Mouse (Mus musculus): ENCODE measurements around the gene Chrd. TPM values are rescaled to one million over a fixed set of nuclear protein-coding genes. Genes with fewer than 3 reads are reported as not detected.

Chrd gene
- 1 to 10 TPM; 1.7 to 2.0 TPM for total RNA-seq (2021)
- long read RNA-seq, experiment 1, partial matches to known transcripts, result 2 of 3 reads
- long read RNA-seq, experiment 1, other reads (novel, unspliced or antisense), result 1 of 3 reads
- long read RNA-seq, experiment 2, partial matches to known transcripts, result 0 of 4 reads
- long read RNA-seq, experiment 2, other reads (novel, unspliced or antisense), result 3 of 4 reads

DNA sequence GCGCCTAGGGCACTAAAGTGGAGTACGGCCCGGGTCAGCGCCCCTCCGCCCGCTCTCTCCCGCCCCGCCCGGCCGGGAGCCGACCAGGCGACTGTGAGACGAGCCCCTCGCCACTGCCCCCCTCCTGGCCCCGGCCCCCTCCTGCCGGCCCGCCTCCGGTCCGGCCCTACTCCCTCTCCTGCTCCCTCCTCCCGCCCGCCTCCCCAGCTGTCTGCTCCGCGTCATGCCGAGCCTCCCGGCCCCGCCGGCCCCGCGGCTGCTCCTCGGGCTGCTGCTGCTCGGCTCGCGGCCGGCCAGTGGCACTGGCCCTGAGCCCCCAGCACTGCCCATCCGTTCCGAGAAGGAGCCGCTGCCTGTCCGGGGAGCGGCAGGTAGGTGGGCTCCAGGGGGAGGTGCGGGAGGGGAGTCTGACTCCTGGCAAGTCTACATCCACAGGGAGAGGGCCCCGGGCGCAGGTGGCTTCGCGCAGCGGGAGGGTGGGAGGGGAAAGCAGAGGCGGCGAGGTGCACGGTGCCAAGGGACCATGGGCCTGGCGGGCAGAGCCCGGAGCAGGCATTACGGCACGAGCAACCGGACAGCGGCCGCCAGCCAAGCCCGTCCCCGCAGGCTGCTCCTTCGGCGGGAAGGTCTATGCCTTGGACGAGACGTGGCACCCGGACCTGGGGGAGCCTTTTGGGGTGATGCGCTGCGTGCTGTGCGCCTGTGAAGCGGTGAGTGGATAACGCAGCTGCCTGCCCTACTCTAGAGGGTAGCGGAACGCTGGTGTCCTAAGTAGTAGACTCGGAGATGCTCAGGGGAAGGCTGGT is at the start of gene Chrd:
Chrd (plus strand) TSS at position 203 of the 806 bp plus-strand sequence.
- DNase-seq, result peak; percentile 72 to 75

- no peak for DNase-seq
These were observed 42.2 kb upstream of the Chrd start for GRCm38 (mm10) chr16:20690774-20691173.

DNA sequence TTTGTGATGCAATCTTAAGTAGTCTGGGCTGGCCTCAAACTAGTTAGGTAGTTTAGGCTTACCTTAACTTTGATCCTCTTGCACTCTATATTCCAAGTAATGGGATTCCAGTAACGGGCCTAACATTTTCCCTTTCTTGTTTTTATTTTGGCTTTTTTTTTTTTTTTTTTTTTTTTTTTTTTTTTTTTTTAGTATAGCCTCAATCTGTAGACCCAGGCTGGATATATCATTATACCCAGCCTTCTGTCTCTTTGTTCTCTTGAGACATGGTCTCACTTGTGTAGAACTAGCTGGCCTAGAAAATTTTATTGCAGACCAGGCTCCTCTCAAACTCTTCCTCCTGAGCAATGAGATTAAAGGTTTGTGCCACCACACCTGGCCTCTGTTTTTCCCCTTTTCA is 41.3 kb upstream of the Chrd start:
- DNase-seq, result no peak

DNA sequence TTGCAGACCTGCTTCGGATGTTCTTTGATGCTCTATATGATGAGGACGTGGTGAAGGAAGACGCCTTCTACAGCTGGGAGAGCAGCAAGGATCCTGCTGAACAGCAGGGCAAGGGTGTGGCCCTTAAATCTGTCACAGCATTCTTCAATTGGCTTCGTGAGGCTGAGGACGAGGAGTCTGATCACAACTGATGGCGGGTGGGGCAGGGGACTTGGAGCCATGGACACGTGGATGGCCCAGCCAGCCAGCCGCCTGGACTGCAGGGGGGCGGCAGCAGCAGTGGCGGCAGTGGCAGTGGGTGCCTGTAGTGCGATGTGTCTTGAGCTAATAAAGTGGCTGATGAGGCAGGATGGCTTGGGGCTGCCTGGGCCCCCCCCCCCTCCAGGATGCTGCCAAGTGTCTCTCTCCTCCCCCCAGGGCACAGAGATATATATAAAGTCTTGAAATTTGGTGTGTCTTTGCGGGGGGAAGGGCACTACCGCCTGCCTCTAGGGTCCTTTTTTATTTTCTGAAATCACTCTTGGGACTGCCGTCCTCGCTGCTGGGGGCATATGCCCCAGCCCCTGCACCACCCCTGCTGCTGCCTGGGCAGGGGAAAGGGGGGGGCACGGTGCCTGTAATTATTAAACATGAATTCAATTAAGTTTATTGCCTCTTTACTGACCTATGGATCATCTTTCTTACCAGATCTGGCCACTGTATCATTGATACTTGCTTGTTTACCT is 40.5 kb upstream of the Chrd start:
- DNase-seq, result no peak

- peak; percentile 92 to 94 for DNase-seq
These were observed 39.7 kb upstream of the Chrd start, which contains the start of gene Fam131a for GRCm38 (mm10) chr16:20693111-20693701. TSS of gene Fam131a (plus strand) at chr16:20693241.

DNA sequence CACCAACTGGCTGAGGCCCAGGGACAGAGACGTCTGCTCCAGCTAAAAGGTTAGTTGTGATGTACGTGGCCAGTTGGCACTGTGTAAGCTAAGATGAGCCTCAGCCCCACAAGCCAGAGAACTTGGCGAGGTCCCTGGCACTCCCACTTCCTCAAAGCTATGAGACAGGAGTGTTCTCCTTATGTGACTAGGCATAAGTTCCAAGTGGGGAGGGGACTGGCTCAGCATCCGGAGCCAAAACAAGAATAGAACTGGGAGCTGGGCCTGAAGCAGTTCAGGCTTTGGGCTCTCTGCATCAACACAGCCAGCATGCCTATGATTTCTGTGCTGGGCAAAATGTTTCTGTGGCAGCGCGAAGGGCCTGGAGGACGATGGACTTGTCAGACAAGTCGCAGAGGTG is 38.1 kb upstream of the Chrd start:
- DNase-seq, result peak; percentile 70 to 80

DNA sequence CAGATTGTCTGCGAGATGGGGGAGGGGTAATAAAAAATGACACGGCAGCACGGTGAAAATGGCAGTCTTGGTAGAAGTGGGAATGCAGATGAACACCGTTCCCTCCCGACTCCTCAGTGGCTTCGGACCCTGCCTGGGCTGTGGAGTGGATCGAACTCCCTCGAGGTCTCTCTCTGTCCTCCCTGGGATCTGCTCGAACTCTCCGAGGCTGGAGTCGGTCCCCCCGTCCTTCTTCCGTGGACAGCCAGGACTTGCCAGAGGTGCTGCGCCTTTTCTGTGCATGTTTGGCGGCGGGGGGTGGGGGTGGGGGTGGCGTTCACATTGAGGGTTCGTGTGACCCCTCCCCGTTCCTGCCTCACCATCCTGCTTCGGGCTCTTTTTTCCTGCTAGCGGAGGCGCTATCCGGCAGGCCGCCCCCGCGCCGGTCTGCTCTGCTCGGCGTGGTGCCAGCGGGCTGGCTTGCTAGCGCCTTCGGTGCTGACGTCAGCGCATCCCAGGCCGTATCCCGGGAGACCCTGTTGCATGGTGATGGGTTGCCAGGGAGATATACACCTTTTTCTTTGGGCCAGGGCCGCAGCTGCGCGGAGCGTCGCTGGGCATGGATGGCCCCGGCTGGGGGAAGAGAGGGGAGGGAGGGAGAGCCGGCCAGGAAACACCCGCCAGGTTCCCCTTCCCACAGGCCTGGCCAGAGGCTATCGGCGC is 37.2 kb upstream of the Chrd start:
- DNase-seq, result peak; percentile 86 to 91

DNA sequence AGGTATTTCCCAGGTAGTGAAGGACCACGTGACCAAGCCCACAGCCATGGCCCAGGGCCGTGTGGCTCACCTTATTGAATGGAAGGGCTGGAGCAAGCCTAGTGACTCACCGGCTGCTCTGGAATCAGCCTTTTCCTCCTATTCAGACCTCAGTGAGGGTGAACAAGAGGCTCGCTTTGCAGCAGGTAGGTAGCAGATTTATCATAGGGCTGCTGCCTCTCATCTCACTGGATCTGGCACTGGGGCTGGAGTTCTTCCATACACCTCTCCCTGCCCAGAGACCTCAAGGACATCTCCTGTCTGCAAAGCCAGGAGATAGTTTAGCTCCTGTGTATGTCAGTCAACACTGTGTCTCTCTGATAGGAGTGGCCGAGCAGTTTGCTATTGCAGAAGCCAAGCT is 33.7 kb upstream of the Chrd start:
- no peak for DNase-seq

DNA sequence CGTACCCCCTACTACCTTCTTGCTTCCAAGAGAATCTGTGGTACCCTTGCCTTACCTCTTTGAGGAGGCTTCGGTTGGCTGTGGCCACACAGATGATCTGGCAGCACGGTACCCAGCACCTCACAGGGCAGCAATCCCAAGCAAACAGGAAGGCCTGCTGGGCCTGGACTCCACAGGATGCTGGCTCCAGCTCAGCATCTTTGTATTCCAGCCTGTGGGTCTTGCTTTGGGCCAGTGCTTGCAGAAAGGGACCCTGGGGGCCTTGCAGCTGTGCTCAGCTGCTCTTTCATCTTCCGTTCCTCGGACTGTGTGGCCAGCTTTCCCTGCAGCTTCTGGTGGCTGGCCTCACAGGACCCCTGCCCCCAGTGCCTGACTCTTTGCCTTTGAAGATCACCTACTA is 32.9 kb upstream of the Chrd start:
- no peak for DNase-seq

- no peak for DNase-seq
These were observed 31.6 kb upstream of the Chrd start for GRCm38 (mm10) chr16:20701316-20701715.

DNA sequence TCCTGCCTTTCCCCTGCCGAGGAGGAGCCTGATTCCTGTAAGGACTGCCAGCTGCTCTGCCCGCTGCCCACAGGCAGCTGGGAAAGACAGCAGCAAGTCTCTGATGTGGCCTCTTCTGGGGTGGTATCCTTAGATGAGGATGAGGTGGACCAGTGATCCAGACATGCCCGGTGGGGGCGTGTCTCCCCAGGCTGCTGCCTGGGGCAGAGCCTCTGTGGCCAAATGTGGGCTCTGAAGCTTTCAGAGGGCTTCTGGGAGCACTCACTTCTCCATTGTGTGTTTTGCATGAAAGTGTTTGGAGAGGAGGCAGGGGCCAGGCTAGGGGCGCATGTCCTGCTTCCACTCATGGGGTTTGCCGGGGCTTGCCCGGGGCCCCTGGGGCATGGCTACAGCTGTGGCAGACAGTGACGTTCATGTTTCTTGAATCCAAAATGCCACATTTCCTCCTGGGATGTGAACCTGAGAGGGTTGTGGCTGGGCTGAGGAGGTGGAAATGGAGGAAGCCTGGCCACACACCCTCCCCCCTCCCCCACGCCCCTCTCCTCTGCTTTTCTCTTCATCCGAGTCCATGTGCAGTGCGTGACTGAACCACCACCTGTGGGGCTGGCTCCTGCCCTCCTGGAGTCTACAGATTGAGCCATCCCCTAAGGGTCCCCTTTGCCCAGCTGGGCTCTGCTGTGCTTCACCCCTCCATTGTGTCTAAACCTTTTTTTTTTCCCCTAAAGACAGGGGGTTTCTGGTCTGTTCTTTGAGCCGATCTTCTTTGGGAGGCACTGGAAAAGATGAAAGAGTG is 31.0 kb upstream of the Chrd start:
- no peak for DNase-seq

DNA sequence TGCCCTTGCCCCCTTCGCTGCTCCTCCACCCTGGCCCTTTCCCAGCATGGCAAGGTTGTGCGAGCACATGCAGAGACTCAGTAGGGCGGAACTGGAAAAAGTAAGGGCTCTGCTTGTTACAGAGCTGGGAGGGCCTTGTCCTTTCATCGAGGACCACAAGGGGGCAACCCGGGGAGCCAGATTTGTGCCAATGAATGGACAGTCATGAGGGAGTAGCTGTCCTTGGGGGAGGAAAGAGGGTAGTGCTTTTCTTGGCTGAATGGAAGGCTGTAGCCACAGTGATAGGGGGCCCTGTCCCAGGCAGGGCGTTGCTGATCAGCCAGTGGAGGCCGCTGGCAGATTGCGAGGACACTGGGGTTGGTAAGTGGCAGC is 30.4 kb upstream of the Chrd start:
- peak; percentile 57 to 65 for DNase-seq

- DNase-seq, result no peak
These were observed 29.9 kb upstream of the Chrd start for GRCm38 (mm10) chr16:20703071-20703470.

DNA sequence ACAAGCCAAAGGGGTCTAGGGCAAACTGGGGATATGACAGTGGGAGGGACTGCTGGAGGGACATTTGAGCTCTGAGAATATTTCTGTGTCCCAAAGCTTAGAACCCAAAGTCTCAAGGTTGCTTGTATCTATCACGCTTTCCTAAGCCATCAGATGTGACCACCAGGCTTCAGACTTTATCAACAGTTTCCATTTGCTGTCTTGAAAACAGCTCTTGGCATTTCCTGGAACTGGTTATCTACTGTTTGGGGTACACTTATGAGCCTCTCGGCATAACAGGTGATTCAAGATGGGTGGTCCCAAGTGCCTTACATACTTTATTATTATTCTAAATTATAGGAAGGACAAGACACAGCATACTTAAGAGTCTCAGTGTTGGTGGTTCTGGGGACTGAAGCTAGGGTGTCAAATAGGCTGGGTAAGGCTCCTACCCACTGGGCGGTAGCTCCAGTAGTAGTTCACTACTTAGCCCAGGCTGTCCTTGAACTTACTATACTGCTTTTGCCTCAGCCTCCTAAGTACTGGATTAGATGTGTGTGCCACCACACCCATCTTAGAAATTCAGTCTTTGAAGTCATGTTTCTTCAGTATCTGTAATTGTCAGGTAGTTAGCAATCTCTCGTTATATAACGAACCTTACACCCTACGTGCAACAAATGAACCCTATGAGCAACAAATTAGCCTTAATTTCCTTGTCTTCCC is 29.1 kb upstream of the Chrd start:
- DNase-seq, result no peak

DNA sequence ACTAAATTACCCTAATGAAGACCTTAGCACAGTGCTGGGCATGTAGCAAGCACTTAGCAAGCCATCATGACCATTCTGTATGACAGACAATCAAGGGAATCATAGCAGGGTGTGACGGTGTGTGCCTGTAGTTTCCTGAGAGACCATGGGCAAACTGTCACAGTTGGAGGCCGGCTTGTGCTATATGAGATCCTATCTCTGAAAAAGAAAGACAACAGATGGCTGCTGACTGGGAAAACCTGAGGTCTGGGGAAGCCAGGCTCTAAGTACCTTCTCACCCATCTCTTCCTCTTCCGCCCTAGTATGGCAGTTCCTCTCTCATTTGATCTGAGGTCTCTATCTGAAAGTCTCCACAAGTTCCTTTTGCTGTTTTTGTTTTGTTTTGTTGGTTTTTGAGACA is 27.1 kb upstream of the Chrd start:
- DNase-seq, result no peak

- no peak for DNase-seq
These were observed 26.4 kb upstream of the Chrd start for GRCm38 (mm10) chr16:20706407-20707055.

- no peak for DNase-seq
These were observed 24.5 kb upstream of the Chrd start for GRCm38 (mm10) chr16:20708220-20708938.

- peak in 1 of 2 experiments; percentile 51 for DNase-seq
These were observed 23.8 kb upstream of the Chrd start for GRCm38 (mm10) chr16:20708939-20709734.

DNA sequence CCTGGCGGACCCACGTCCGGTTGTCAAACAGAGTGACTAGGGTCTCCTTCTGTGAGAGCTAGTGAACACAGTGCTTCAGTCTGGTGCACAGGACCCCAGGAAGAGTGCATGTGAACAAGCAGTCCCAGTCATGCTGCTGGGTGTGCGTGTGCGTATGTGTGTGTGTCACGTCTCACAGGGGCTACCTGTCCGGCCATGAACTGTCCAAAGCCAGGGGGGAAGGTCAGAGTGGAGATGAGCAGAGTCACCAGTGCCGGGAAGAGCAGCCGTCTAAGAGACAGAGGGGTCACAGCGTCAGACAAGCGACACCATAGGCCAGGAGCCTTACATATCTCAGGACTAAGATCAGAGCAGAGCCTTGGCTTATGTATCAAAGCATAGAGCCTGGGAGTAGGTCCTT is 22.6 kb upstream of the Chrd start:
- no peak for DNase-seq

Measured in heart, adult 18-20 months (tissue).